Mouse (Mus musculus): ENCODE results near the gene Kifap3. TPM values are rescaled to one million over a fixed set of nuclear protein-coding genes. Genes with fewer than 3 reads are reported as not detected.

The Kifap3 gene
- polyA plus RNA-seq (2012; rRNA removed) = 1.5 and 1.6 TPM in 2 replicates

DNA sequence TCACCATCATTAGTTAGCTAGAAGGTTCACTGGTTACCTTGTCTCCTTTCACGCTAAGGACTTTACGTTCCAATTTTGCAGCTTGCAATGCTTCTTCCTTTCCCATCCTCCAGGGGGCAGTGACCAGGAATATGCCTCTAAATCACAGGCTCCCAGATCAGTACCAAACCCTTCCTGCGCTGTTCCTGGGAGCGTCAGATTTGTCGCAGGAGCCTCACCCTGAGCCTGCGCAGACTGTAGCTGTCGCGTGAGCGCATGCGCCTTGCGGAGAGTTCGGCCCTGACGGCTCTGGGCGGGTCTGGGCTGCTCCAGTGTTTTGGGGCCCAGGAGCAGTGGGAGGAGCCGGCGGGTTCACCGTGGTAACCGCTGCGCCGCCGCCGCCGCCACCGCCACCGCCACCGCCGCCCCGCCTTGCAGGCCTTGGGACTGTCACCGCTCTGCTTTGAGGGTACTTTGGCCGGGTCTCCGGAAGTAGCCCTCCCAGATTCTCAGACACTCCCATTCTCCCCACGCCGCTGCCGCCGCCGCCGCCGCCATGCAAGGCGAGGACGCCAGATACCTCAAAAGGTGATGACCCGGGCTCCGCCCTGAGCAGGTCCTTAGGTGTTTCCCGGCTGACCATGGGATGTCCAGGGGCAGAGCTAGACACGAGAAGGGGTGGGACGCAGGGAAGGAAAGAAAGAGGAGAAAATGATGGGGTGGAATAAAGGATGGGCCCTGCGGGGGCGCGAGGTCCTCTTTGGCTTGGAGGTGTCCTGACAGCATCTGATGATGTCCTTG, at the start of gene Kifap3:
Kifap3 (plus strand) TSS at position 248 of the 780 bp plus-strand sequence.

GRCm38 (mm10) chr1:163928846-163929245, 149.5 kb downstream of the Kifap3 start, which contains the start of gene Scyl3:
Gene Scyl3, plus strand, starts transcription at chr1:163929100.

Other genes with a start within 250 kb of the Kifap3 start
- not detected in 2 replicates for gene Mettl11b, start 54.4 kb upstream of the Kifap3 start, polyA plus RNA-seq (2012; rRNA removed)
- gene Scyl3, start 149.5 kb downstream of the Kifap3 start, polyA plus RNA-seq (2012; rRNA removed) = 6.3 and 6.9 TPM in 2 replicates
- 3.6 and 4.0 TPM in 2 replicates for gene BC055324, start 215.2 kb downstream of the Kifap3 start, polyA plus RNA-seq (2012; rRNA removed)
- gene Mettl18, start 215.3 kb downstream of the Kifap3 start, polyA plus RNA-seq (2012; rRNA removed) = 1.9 and 2.1 TPM in 2 replicates